Mouse (Mus musculus): ENCODE results near the gene Rflna.

- TF ChIP-seq REST (IDR thresholded peaks at IDR 0.05; ENCODE audit: insufficient read depth, insufficient read length) (no peak), TCF3 (IDR thresholded peaks at IDR 0.05; ENCODE audit: insufficient read length, low read depth) (no peak), POLR2AphosphoS2 (IDR thresholded peaks at IDR 0.05; ENCODE audit: insufficient read length, low read depth) (no peak), USF1 (IDR thresholded peaks at IDR 0.05; ENCODE audit: low read depth) (no peak), POLR2A (IDR thresholded peaks at IDR 0.05; ENCODE audit: insufficient read length, low read depth) (no peak)
Observed at GRCm38 (mm10) chr5:125055901-125056300, 52.9 kb downstream of the Rflna start.

All from myocyte (in vitro differentiated cells).